Mouse (Mus musculus): ENCODE measurements around the gene Gdf9.

DNA sequence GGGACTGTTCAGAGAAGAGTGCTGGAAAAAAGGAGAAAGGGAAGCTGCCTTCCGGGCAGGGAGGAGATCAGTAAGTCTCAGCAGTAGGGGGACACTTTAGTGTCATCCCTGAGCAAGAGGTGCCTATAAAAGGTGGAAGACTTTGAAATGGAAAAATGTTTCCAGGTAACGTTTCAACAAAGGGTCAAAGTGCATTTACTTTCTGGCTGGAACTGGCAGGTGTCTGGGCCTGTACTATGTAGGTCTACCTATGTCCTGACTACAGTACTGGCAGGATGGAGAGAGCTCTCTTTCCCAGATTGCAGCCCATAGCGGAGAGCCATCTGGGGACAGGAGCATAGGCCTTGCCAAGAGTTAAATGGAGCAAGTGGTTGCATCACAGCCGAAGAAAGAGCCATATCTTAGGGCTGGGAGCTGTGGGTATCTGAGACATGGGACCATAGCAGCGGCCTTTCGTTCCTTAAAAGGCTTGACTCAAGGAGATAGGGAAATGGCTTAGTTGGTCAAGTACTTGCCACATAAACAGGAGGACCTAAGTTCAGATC lies 5.0 kb upstream of the Gdf9 start:
- TF ChIP-seq CTCF (IDR thresholded peaks at IDR 0.05; ENCODE audit: low read depth, low read length) (no peak), POLR2A (IDR thresholded peaks at IDR 0.05; ENCODE audit: borderline replicate concordance, low read depth, low read length) (no peak)
